Mouse (Mus musculus) WW6 (cell line): ENCODE measurements around the gene Strip1.

Experiments used
- DNase-seq: peaks from one replicate; pipeline ENCODE4 v3.0.0-alpha.2; 2013; ENCODE audit warnings: low read depth, low spot score

The Strip1 gene

GRCm38 (mm10) chr3:107594662-107595263, 36.7 kb downstream of the Strip1 start, which contains the start of gene Alx3:
Gene Alx3 (plus strand): TSS chr3:107595031.
- DNase-seq = no peak

GRCm38 (mm10) chr3:107593632-107594031, 37.9 kb downstream of the Strip1 start:
- no peak for DNase-seq

- DNase-seq = no peak
Measured at GRCm38 (mm10) chr3:107591612-107592011, 39.9 kb downstream of the Strip1 start.

GRCm38 (mm10) chr3:107586504-107586903, 45.0 kb downstream of the Strip1 start:
- DNase-seq = no peak

- no peak for DNase-seq
Measured at GRCm38 (mm10) chr3:107583893-107584292, 47.6 kb downstream of the Strip1 start.

GRCm38 (mm10) chr3:107582875-107583767, 48.4 kb downstream of the Strip1 start:
- no peak for DNase-seq

- no peak for DNase-seq
Measured at GRCm38 (mm10) chr3:107582130-107582874, 49.2 kb downstream of the Strip1 start.

GRCm38 (mm10) chr3:107581103-107582010, 50.1 kb downstream of the Strip1 start:
- no peak for DNase-seq

GRCm38 (mm10) chr3:107579466-107579865, 52.0 kb downstream of the Strip1 start:
- DNase-seq = no peak

- no peak for DNase-seq
Measured at GRCm38 (mm10) chr3:107577810-107578390, 53.6 kb downstream of the Strip1 start.

- DNase-seq = no peak
Measured at GRCm38 (mm10) chr3:107576807-107577206, 54.7 kb downstream of the Strip1 start.

GRCm38 (mm10) chr3:107571205-107571604, 60.3 kb downstream of the Strip1 start:
- no peak for DNase-seq

- no peak for DNase-seq
Measured at GRCm38 (mm10) chr3:107568721-107569120, 62.8 kb downstream of the Strip1 start.

- no peak for DNase-seq
Measured at GRCm38 (mm10) chr3:107567766-107568165, 63.7 kb downstream of the Strip1 start.

- DNase-seq = no peak
Measured at GRCm38 (mm10) chr3:107565331-107565730, 66.2 kb downstream of the Strip1 start.

- DNase-seq = no peak
Measured at GRCm38 (mm10) chr3:107563880-107564279, 67.6 kb downstream of the Strip1 start.

- no peak for DNase-seq
Measured at GRCm38 (mm10) chr3:107562591-107562990, 68.9 kb downstream of the Strip1 start.
